Mouse (Mus musculus): ENCODE data around the gene Kif13a. TPM values are rescaled to one million over a fixed set of nuclear protein-coding genes. Genes with fewer than 3 reads are reported as not detected.

Gene Kif13a
- polyA plus RNA-seq (2014; fragmentation: Illumina TruSeq; extraction: RNeasy Lipid Tissue Mini Kit (QIAGEN cat#74804); ENCODE audit: low read depth, low replicate concordance), result 2.5 TPM

DNA sequence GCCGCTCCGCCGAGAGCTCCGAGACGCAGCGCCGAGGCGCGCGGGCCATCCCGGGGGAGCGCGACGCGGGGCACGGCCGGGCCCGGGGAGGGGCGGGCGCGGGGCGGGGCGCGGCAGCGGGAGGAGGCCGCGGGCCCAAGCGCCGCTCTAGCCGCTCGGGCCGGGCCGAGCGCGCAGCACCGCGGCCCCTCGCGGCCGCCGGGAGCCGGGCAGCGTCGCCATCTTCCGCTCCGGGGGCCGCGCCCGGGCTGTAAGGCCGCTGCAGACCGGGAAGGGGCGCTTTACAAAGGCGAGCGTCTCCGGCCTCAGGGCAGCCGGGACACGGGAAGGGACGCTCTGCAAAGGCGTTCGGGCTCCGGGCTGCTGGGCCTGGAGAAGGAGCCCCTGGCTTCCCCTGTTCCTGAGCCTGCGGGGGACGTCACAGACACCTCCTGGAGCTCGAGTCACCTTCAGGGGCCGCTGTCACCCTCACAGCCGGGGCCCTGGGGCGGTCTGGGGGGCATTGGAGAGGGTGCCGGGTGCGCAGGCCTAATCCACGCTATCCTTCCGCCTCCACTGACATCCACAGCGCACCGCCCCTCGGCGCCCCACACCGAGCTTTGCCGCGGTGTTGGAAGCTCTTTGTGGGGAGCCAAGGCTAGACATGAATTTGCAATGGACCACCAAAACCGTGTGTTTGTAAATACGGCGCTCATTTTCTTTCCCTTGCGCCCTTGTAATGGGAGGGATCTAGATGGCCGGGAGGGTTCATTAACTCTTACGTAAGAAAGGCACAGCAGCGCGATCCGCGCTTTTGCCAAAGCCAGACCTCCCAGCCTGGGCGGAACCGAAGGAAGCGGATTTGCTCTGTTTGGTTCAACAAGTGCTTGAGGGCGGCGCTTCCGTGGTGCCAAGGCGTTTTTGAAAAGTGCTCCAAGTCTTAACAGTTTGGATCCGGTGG, at the start of gene Kif13a:
Gene Kif13a (minus strand): TSS at position 149 of the 940 bp plus-strand sequence.

DNA sequence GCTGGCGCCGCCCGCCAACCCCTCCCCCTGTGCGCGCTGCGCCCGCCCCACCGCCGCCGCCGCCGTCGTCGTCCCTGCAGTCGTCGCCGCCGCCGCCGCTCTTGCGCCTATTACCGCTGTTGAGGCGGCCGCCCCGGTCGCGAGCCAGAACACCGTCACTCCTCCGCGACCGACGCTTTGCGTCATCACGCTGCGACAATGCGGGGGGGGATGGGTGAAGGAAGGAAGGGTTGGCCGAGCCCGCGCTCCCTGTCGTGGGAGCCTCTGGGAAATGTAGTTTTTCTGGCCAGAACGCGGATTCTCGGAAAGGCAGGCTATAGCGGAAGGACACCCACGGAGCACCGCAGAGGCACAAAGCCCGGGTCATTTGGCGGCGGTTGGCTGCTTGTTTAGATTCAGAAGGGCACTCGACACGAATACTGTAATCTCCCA, 201.8 kb downstream of the Kif13a start, which contains the start of gene Nup153:
Gene Nup153 (minus strand): TSS at position 104 of the 432 bp plus-strand sequence.

Other genes starting within 250 kb of the Kif13a start
- gene Nup153, start 201.9 kb downstream of the Kif13a start, polyA plus RNA-seq (2014; fragmentation: Illumina TruSeq; extraction: RNeasy Lipid Tissue Mini Kit (QIAGEN cat#74804); ENCODE audit: low read depth, low replicate concordance), result 650 TPM
- gene Nhlrc1, start 85.0 kb upstream of the Kif13a start, polyA plus RNA-seq (2014; fragmentation: Illumina TruSeq; extraction: RNeasy Lipid Tissue Mini Kit (QIAGEN cat#74804); ENCODE audit: low read depth, low replicate concordance), result 1.1 TPM
- 15.3 TPM for gene Kdm1b, start 113.6 kb upstream of the Kif13a start, polyA plus RNA-seq (2014; fragmentation: Illumina TruSeq; extraction: RNeasy Lipid Tissue Mini Kit (QIAGEN cat#74804); ENCODE audit: low read depth, low replicate concordance)
- 20.4 TPM for gene Tpmt, start 114.9 kb upstream of the Kif13a start, polyA plus RNA-seq (2014; fragmentation: Illumina TruSeq; extraction: RNeasy Lipid Tissue Mini Kit (QIAGEN cat#74804); ENCODE audit: low read depth, low replicate concordance)
- 121 TPM for gene Dek, start 176.3 kb upstream of the Kif13a start, polyA plus RNA-seq (2014; fragmentation: Illumina TruSeq; extraction: RNeasy Lipid Tissue Mini Kit (QIAGEN cat#74804); ENCODE audit: low read depth, low replicate concordance)
- 37.6 TPM for gene Rnf144b, start 192.8 kb upstream of the Kif13a start, polyA plus RNA-seq (2014; fragmentation: Illumina TruSeq; extraction: RNeasy Lipid Tissue Mini Kit (QIAGEN cat#74804); ENCODE audit: low read depth, low replicate concordance)

Data from testis, adult 10 weeks (tissue).